Mouse (Mus musculus): Measurements from ENCODE around the gene Sh3bp5l. TPM values are rescaled to one million over a fixed set of nuclear protein-coding genes. Genes with fewer than 3 reads are reported as not detected.

The Sh3bp5l gene
- total and polyA plus RNA-seq, 3 experiments = 31.7 to 32.8 TPM; not detected in 1

- no peak for TF ChIP-seq ZC3H11A (IDR thresholded peaks at IDR 0.05; ENCODE audit: low read depth, low read length)
- no peak for TF ChIP-seq MEF2A (IDR thresholded peaks at IDR 0.05; ENCODE audit: extremely low read depth, insufficient replicate concordance, low read depth, low read length, poor library complexity, severe bottlenecking)
- TF ChIP-seq CHD2 (IDR thresholded peaks at IDR 0.05; ENCODE audit: low read length) = no peak
- TF ChIP-seq EP300 (IDR thresholded peaks at IDR 0.05; ENCODE audit: low read depth in 1 of 2, low read length in 2 of 2) = no peak
- TF ChIP-seq POLR2A (IDR thresholded peaks at IDR 0.05; ENCODE audit: control insufficient read depth in 1 of 2, insufficient read depth in 1 of 2, low read depth in 1 of 2, low read length in 2 of 2, poor library complexity in 1 of 2) = no peak
- no peak for TF ChIP-seq TAL1 (IDR thresholded peaks at IDR 0.05; ENCODE audit: low read length)
- no peak for TF ChIP-seq ZMIZ1 (IDR thresholded peaks at IDR 0.05; ENCODE audit: low read depth, low read length)
- no peak for TF ChIP-seq TBP (IDR thresholded peaks at IDR 0.05; ENCODE audit: low read depth, low read length)
- TF ChIP-seq NRF1 (IDR thresholded peaks at IDR 0.05; ENCODE audit: insufficient read depth, low read depth, low read length, poor library complexity, severe bottlenecking) = no peak
- Histone ChIP-seq H3K9ac (ENCODE audit: control insufficient read depth, low read depth, low read length, poor library complexity, severe bottlenecking) (no peak overlapping the region), H3K79me2 (ENCODE audit: control insufficient read depth, insufficient read depth, low read length, poor library complexity) (no peaks in the 10 kb centered on the region), H3K36me3 (ENCODE audit: control insufficient read depth in 1 of 2, insufficient read depth in 2 of 2, low read length in 2 of 2) (0 out of 4 replicates have a peak, but pooled peaks cover 0 to 2% of the 10 kb centered on the region in 2 experiments), H3K4me1 (ENCODE audit: control insufficient read depth in 1 of 2, insufficient read depth in 2 of 2, low read length in 2 of 2) (peaks cover 0 to 22% of the 10 kb centered on the region in 2 experiments; a peak in 3 of 4 replicates), H3K27ac (ENCODE audit: control insufficient read depth, low read depth, low read length) (no peak overlapping the region), H3K4me3 (ENCODE audit: control insufficient read depth in 1 of 2, insufficient read depth in 1 of 2, low read depth in 2 of 2, low read length in 2 of 2) (no peak overlapping the region), H3K9me3 (replicated peaks; ENCODE audit: insufficient read depth, low read length) (no peaks in the 10 kb centered on the region), H3K27me3 (ENCODE audit: control insufficient read depth in 1 of 2, insufficient read depth in 2 of 2, low read length in 2 of 2) (peaks cover 2% of the 10 kb centered on the region in 2 experiments; a peak in 3 of 4 replicates)
- no peak for DNase-seq (ENCODE audit: low read depth, low spot score)
Observed at GRCm38 (mm10) chr11:58377273-58377672, 46.7 kb downstream of the Sh3bp5l start.

- Histone ChIP-seq H3K27ac (ENCODE audit: control insufficient read depth, low read depth, low read length) (no peak overlapping the region), H3K27me3 (ENCODE audit: control insufficient read depth in 1 of 2, insufficient read depth in 2 of 2, low read length in 2 of 2) (peaks cover 1 to 2% of the 10 kb centered on the region in 2 experiments; a peak in 2 of 4 replicates), H3K36me3 (ENCODE audit: control insufficient read depth in 1 of 2, insufficient read depth in 2 of 2, low read length in 2 of 2) (0 out of 4 replicates have a peak, but pooled peaks cover 0 to 2% of the 10 kb centered on the region in 2 experiments), H3K9ac (ENCODE audit: control insufficient read depth, low read depth, low read length, poor library complexity, severe bottlenecking) (no peak overlapping the region), H3K4me3 (ENCODE audit: control insufficient read depth in 1 of 2, insufficient read depth in 1 of 2, low read depth in 2 of 2, low read length in 2 of 2) (no peak overlapping the region), H3K9me3 (replicated peaks; ENCODE audit: insufficient read depth, low read length) (no peaks in the 10 kb centered on the region), H3K4me1 (ENCODE audit: control insufficient read depth in 1 of 2, insufficient read depth in 2 of 2, low read length in 2 of 2) (peaks cover 0 to 22% of the 10 kb centered on the region in 2 experiments; a peak in 3 of 4 replicates), H3K79me2 (ENCODE audit: control insufficient read depth, insufficient read depth, low read length, poor library complexity) (no peaks in the 10 kb centered on the region)
- TF ChIP-seq POLR2AphosphoS5 (IDR thresholded peaks at IDR 0.05; ENCODE audit: borderline replicate concordance, low read depth, low read length) (no peak), USF1 (IDR thresholded peaks at IDR 0.05; ENCODE audit: low read depth, low read length) (no peak), TBP (IDR thresholded peaks at IDR 0.05; ENCODE audit: low read depth, low read length) (no peak), ZMIZ1 (IDR thresholded peaks at IDR 0.05; ENCODE audit: low read depth, low read length) (no peak), GATA1 (IDR thresholded peaks at IDR 0.05; ENCODE audit: low read depth, low read length) (no peak), JUND (IDR thresholded peaks at IDR 0.05; ENCODE audit: low read depth, low read length) (no peak), ZNF384 (IDR thresholded peaks at IDR 0.05; ENCODE audit: low read depth, low read length) (no peak), CHD1 (IDR thresholded peaks at IDR 0.05; ENCODE audit: low read depth, low read length) (no peak), NRF1 (IDR thresholded peaks at IDR 0.05; ENCODE audit: insufficient read depth, low read depth, low read length, poor library complexity, severe bottlenecking) (no peak)
- no peak for DNase-seq (ENCODE audit: low read depth, low spot score)
Observed at GRCm38 (mm10) chr11:58377686-58378085, 47.2 kb downstream of the Sh3bp5l start.
